Mouse (Mus musculus) forebrain, postnatal 0 days (tissue): Measurements from ENCODE around the gene Cops2. TPM values are rescaled to one million over a fixed set of nuclear protein-coding genes. Genes with fewer than 3 reads are reported as not detected.

Source experiments
- ATAC-seq: fragments of 200-750 bp; cut with Nextera tagmentation; 2 replicates; pipeline ENCODE4 v1.8.0; 2017; ENCODE audit warnings: mild to moderate bottlenecking, moderate library complexity
- DNase-seq: peaks from one replicate; pipeline ENCODE4 v3.0.0-alpha.2; 2015
- H3K27ac ChIP-seq: fragments of 300-500 bp; sonication (generic); 2 replicates; pipeline ENCODE4 v1.5.1; 2014; ENCODE audit warnings: low read depth, mild to moderate bottlenecking, antibody characterized with exemption, low read length, moderate library complexity, mixed read lengths
- H3K27me3 ChIP-seq: fragments of 300-500 bp; sonication (generic); 2 replicates; pipeline ENCODE4 v1.6.1; 2014; ENCODE audit warnings: mild to moderate bottlenecking, low read length, mixed read lengths; ENCODE audit not compliant: insufficient read depth
- H3K36me3 ChIP-seq: fragments of 300-500 bp; sonication (generic); 2 replicates; pipeline ENCODE4 v1.6.1; 2014; ENCODE audit warnings: mild to moderate bottlenecking, moderate library complexity; ENCODE audit not compliant: insufficient read depth
- H3K4me1 ChIP-seq: fragments of 300-500 bp; sonication (generic); 2 replicates; pipeline ENCODE4 v1.6.1; 2014; ENCODE audit warnings: antibody characterized with exemption; ENCODE audit not compliant: insufficient read depth
- H3K4me2 ChIP-seq: fragments of 300-500 bp; sonication (generic); 2 replicates; pipeline ENCODE4 v1.6.1; 2014; ENCODE audit warnings: low read depth, mild to moderate bottlenecking, moderate library complexity
- H3K4me3 ChIP-seq: fragments of 300-500 bp; sonication (generic); 2 replicates; pipeline ENCODE4 v1.5.1; 2014; ENCODE audit warnings: low read depth, low read length, mixed read lengths
- H3K9ac ChIP-seq: fragments of 300-500 bp; sonication (generic); 2 replicates; pipeline ENCODE4 v1.6.1; 2014; ENCODE audit warnings: mild to moderate bottlenecking
- H3K9me3 ChIP-seq: fragments of 300-500 bp; sonication (generic); 2 replicates; pipeline ENCODE4 v1.6.1; 2016; ENCODE audit warnings: low read length
- CTCF ChIP-seq: sonication (generic); IDR thresholded peaks from 2 replicates; pipeline ENCODE4 v1.5.1; 2016; ENCODE audit warnings: antibody characterized with exemption, control low read depth, low read depth
- WGBS: fragments of 180-500 bp; shearing (Covaris S2); extraction: QIAGEN DNeasy Blood & Tissue Kit; methylation state at CpG from one replicate; pipeline ENCODE4 v1.1.7; 2014; 5-methylcytosine and 5-hydroxymethylcytosine counted together
- polyA plus RNA-seq: library from polyadenylated mRNA; unstranded; fragments of >200 nt; fragmentation: Nextera tagmentation; extraction: Ambion mirVana; gene quantifications from 2 replicates; pipeline ENCODE4 v1.2.1, GENCODE M21; 2015
- total RNA-seq: library from RNA; depleted of rRNA; stranded (reverse); fragments of >200 nt; gene quantifications from 2 replicates; pipeline ENCODE4 v1.2.3, GENCODE M21; 2014

The Cops2 gene
- total and polyA plus RNA-seq, 2 experiments from 2014 or later, result 56.8 to 92.8 TPM

GRCm38 (mm10) chr2:125792144-125792878 is 66.6 kb downstream of the Cops2 start:
- no peak for TF ChIP-seq CTCF
- Histone ChIP-seq H3K36me3 (no peaks in the 10 kb centered on the region), H3K27ac (no peak overlapping the region), H3K9ac (no peak overlapping the region), H3K4me2 (no peak overlapping the region), H3K27me3 (no peaks in the 10 kb centered on the region), H3K4me3 (no peak overlapping the region), H3K4me1 (no peaks in the 10 kb centered on the region), H3K9me3 (no peaks in the 10 kb centered on the region)
- DNase-seq (no peak), ATAC-seq (no peak)
- 65% methylated on average over 2 of the region's 2 CpGs for WGBS

GRCm38 (mm10) chr2:125791485-125791885 is 67.5 kb downstream of the Cops2 start:
- Histone ChIP-seq H3K9me3 (no peaks in the 10 kb centered on the region), H3K9ac (no peak overlapping the region), H3K36me3 (no peaks in the 10 kb centered on the region), H3K4me1 (no peaks in the 10 kb centered on the region), H3K27ac (no peak overlapping the region), H3K4me3 (no peak overlapping the region), H3K27me3 (no peaks in the 10 kb centered on the region), H3K4me2 (no peak overlapping the region)
- no peak for TF ChIP-seq CTCF
- DNase-seq (no peak), ATAC-seq (no peak)
- 78% methylated on average over 7 of the region's 7 CpGs for WGBS

- Histone ChIP-seq H3K9me3 (no peaks in the 10 kb centered on the region), H3K36me3 (no peaks in the 10 kb centered on the region), H3K4me2 (no peak overlapping the region), H3K9ac (no peak overlapping the region), H3K4me1 (no peaks in the 10 kb centered on the region), H3K27ac (no peak overlapping the region), H3K4me3 (no peak overlapping the region), H3K27me3 (no peaks in the 10 kb centered on the region)
- ATAC-seq (no peak), DNase-seq (no peak)
- 95% methylated on average over 4 of the region's 4 CpGs for WGBS
- TF ChIP-seq CTCF, result no peak
Observed at GRCm38 (mm10) chr2:125790242-125790641, 68.7 kb downstream of the Cops2 start.

- no peak overlapping the region for H3K27ac ChIP-seq
- H3K4me2 ChIP-seq, result no peak overlapping the region
- ATAC-seq (no peak), DNase-seq (no peak)
- TF ChIP-seq CTCF, result no peak
- no peaks in the 10 kb centered on the region for H3K4me1 ChIP-seq
- 70% methylated on average over 5 of the region's 5 CpGs for WGBS
- no peaks in the 10 kb centered on the region for H3K27me3 ChIP-seq
- no peak overlapping the region for H3K4me3 ChIP-seq
- H3K9me3 ChIP-seq, result no peaks in the 10 kb centered on the region
- H3K9ac ChIP-seq, result no peak overlapping the region
- no peaks in the 10 kb centered on the region for H3K36me3 ChIP-seq
Observed at GRCm38 (mm10) chr2:125789265-125789664, 69.7 kb downstream of the Cops2 start.

GRCm38 (mm10) chr2:125788785-125789184 is 70.2 kb downstream of the Cops2 start:
- ATAC-seq (no peak), DNase-seq (no peak)
- Histone ChIP-seq H3K36me3 (no peaks in the 10 kb centered on the region), H3K27ac (no peak overlapping the region), H3K9ac (no peak overlapping the region), H3K4me2 (no peak overlapping the region), H3K4me1 (no peaks in the 10 kb centered on the region), H3K27me3 (no peaks in the 10 kb centered on the region), H3K4me3 (no peak overlapping the region), H3K9me3 (no peaks in the 10 kb centered on the region)
- TF ChIP-seq CTCF, result no peak
- 89% methylated on average over 3 of the region's 3 CpGs for WGBS

GRCm38 (mm10) chr2:125788351-125788750 is 70.6 kb downstream of the Cops2 start:
- H3K4me1 ChIP-seq, result no peaks in the 10 kb centered on the region
- no peaks in the 10 kb centered on the region for H3K27me3 ChIP-seq
- H3K9me3 ChIP-seq, result no peaks in the 10 kb centered on the region
- H3K36me3 ChIP-seq, result no peaks in the 10 kb centered on the region
- TF ChIP-seq CTCF, result no peak
- ATAC-seq (no peak), DNase-seq (no peak)
- H3K4me2 ChIP-seq, result no peak overlapping the region
- H3K4me3 ChIP-seq, result no peak overlapping the region
- no peak overlapping the region for H3K9ac ChIP-seq
- H3K27ac ChIP-seq, result no peak overlapping the region

GRCm38 (mm10) chr2:125785021-125785420 is 73.9 kb downstream of the Cops2 start:
- TF ChIP-seq CTCF, result no peak
- no peak for DNase-seq
- 70% methylated on average over 4 of the region's 4 CpGs for WGBS

More at GRCm38 (mm10) chr2:125785021-125785420, 73.9 kb downstream of the Cops2 start:
- H3K4me3 ChIP-seq, result no peak overlapping the region
- no peaks in the 10 kb centered on the region for H3K9me3 ChIP-seq
- peaks cover 18% of the 10 kb centered on the region for H3K4me1 ChIP-seq
- H3K27me3 ChIP-seq, result no peaks in the 10 kb centered on the region
- no peak overlapping the region for H3K27ac ChIP-seq
- no peaks in the 10 kb centered on the region for H3K36me3 ChIP-seq
- H3K4me2 ChIP-seq, result no peak overlapping the region
- no peak overlapping the region for H3K9ac ChIP-seq
- ATAC-seq, result no peak
